Mouse (Mus musculus): ENCODE data around the gene Chaf1a. TPM values are rescaled to one million over a fixed set of nuclear protein-coding genes. Genes with fewer than 3 reads are reported as not detected.

Chaf1a gene
- polyA plus RNA-seq, 1 experiment: 33.8 TPM

- Histone ChIP-seq H3K36me3 (replicated peaks; ENCODE audit: low read length) (peaks cover 93% of the 10 kb centered on the region), H3K4me1 (peaks cover 58% of the 10 kb centered on the region), H3K4me3 (replicated peaks) (no peak overlapping the region), H3K27me3 (replicated peaks) (no peaks in the 10 kb centered on the region), H3K9me3 (no peaks in the 10 kb centered on the region)
- TF ChIP-seq GATA1 (IDR thresholded peaks at IDR 0.05; ENCODE audit: borderline replicate concordance, low read length) (no peak), FLI1 (IDR thresholded peaks at IDR 0.05; ENCODE audit: low read length) (no peak)
Measured at GRCm38 (mm10) chr17:56018347-56019131, 21.7 kb upstream of the Chaf1a start.

- Histone ChIP-seq H3K36me3 (replicated peaks; ENCODE audit: low read length) (peaks cover 99% of the 10 kb centered on the region), H3K9me3 (no peaks in the 10 kb centered on the region), H3K27me3 (replicated peaks) (no peaks in the 10 kb centered on the region), H3K4me3 (replicated peaks) (peak overlapping the region; percentile 40), H3K4me1 (peaks cover 78% of the 10 kb centered on the region)
- TF ChIP-seq FLI1 (IDR thresholded peaks at IDR 0.05; ENCODE audit: low read length): no peak
- no peak for TF ChIP-seq GATA1 (IDR thresholded peaks at IDR 0.05; ENCODE audit: borderline replicate concordance, low read length)
Measured at GRCm38 (mm10) chr17:56020400-56021084, 19.7 kb upstream of the Chaf1a start.

DNA sequence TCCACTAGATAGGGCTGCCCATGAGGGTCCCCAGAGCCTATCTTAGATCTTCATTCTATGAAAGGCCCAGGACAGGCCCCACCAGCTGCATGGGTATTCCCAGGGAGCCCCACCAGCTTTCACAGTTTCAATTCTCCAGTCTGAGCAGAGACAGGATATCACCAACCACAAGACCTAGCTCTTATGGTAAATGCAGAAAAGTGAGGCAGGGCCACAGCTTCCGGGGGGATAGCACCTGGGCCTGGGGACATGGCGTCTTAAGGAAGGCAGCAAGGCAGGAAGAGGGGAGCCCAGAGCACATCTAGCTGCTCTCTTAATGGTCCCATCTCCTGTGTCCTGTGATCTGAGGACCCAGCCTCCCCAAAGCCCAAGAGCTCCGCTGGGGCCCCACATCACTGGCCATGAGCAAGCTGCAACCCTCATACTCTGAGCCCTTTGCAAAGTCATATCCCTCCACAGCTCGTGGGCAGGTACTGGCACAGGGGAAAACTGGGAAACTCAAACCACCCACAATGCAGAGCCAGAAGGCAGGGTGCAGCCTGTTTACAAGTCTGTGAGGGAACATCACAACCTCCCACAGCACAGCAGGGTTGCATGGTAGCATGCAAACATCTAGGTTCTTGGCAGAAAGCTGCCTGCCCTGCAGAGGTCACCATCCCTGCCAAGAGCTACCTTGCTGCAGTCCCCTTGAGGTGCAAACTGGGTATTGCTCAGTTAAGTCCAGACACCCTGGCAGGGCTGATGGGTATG lies 18.9 kb upstream of the Chaf1a start:
- TF ChIP-seq GATA1 (IDR thresholded peaks at IDR 0.05; ENCODE audit: borderline replicate concordance, low read length): no peak
- TF ChIP-seq FLI1 (IDR thresholded peaks at IDR 0.05; ENCODE audit: low read length): no peak
- Histone ChIP-seq H3K36me3 (replicated peaks; ENCODE audit: low read length) (peaks cover 99% of the 10 kb centered on the region), H3K4me1 (peaks cover 86% of the 10 kb centered on the region), H3K9me3 (no peaks in the 10 kb centered on the region), H3K27me3 (replicated peaks) (no peaks in the 10 kb centered on the region), H3K4me3 (replicated peaks) (peak overlapping the region; percentile 57)

- TF ChIP-seq FLI1 (IDR thresholded peaks at IDR 0.05; ENCODE audit: low read length) (no peak), GATA1 (IDR thresholded peaks at IDR 0.05; ENCODE audit: borderline replicate concordance, low read length) (no peak)
- Histone ChIP-seq H3K4me1 (peaks cover 94% of the 10 kb centered on the region), H3K27me3 (replicated peaks) (no peaks in the 10 kb centered on the region), H3K9me3 (no peaks in the 10 kb centered on the region), H3K4me3 (replicated peaks) (peak overlapping the region; percentile 77), H3K36me3 (replicated peaks; ENCODE audit: low read length) (peaks cover 99% of the 10 kb centered on the region)
Measured at GRCm38 (mm10) chr17:56022131-56022988, 17.9 kb upstream of the Chaf1a start.

- no peak for TF ChIP-seq FLI1 (IDR thresholded peaks at IDR 0.05; ENCODE audit: low read length)
- no peak for TF ChIP-seq GATA1 (IDR thresholded peaks at IDR 0.05; ENCODE audit: borderline replicate concordance, low read length)
- peaks cover 99% of the 10 kb centered on the region for H3K4me1 ChIP-seq
Measured at GRCm38 (mm10) chr17:56022989-56023290, 17.3 kb upstream of the Chaf1a start.

DNA sequence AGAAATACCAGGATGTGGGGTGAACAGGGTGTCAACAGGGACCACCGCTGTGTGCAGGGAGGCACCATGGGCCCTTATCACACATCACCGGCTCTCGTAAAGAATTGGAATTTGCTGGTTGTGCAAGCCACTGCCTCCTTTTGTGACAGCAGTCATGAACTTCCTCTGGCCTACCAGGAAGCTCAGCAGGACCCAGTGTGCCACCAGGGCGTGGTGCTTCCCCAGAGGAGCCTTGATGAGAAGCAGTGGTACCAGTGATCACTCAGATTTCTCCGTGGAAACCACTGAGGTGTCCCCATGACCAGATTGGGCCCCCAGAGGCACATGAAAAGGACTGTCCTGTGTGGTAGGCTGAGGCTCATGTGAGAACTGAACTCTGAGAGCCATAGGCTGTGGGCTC lies 16.9 kb upstream of the Chaf1a start:
- Histone ChIP-seq H3K4me1 (peaks cover 100% of the 10 kb centered on the region), H3K36me3 (replicated peaks; ENCODE audit: low read length) (peaks cover 99% of the 10 kb centered on the region)

More at GRCm38 (mm10) chr17:56022989-56023290, 17.3 kb upstream of the Chaf1a start:
- H3K4me3 ChIP-seq (replicated peaks): peak overlapping the region; percentile 77
- no peaks in the 10 kb centered on the region for H3K27me3 ChIP-seq (replicated peaks)
- no peaks in the 10 kb centered on the region for H3K9me3 ChIP-seq
- peaks cover 99% of the 10 kb centered on the region for H3K36me3 ChIP-seq (replicated peaks; ENCODE audit: low read length)

DNA sequence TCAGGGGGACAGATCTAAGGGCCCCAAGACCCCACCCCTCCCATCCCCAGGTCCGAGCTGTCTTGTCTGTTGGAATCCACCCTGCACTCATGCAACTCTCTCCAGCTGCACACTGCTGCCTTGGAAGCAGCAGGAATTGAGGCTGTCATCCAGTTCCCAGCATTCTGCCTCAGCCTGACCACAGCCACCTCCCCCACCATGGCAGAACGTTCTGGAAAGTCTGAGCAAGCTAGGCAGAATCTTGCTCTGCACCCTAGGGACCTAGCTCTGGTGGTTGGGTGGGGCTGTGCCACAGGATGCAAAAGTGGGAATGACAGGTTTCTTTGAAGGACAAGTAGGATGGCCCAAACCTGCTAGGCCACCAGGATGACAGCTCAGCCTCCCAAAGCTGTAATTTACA lies 15.8 kb upstream of the Chaf1a start:
- no peaks in the 10 kb centered on the region for H3K9me3 ChIP-seq
- no peaks in the 10 kb centered on the region for H3K27me3 ChIP-seq (replicated peaks)
- H3K4me1 ChIP-seq: peaks cover 100% of the 10 kb centered on the region
- TF ChIP-seq GATA1 (IDR thresholded peaks at IDR 0.05; ENCODE audit: borderline replicate concordance, low read length) (no peak), FLI1 (IDR thresholded peaks at IDR 0.05; ENCODE audit: low read length) (no peak)
- peak overlapping the region; percentile 83 for H3K4me3 ChIP-seq (replicated peaks)
- peaks cover 99% of the 10 kb centered on the region for H3K36me3 ChIP-seq (replicated peaks; ENCODE audit: low read length)

More for the DNA sequence above, 16.9 kb upstream of the Chaf1a start:
- TF ChIP-seq FLI1 (IDR thresholded peaks at IDR 0.05; ENCODE audit: low read length) (no peak), GATA1 (IDR thresholded peaks at IDR 0.05; ENCODE audit: borderline replicate concordance, low read length) (no peak)
- H3K27me3 ChIP-seq (replicated peaks): no peaks in the 10 kb centered on the region
- peak overlapping the region; percentile 57 for H3K4me3 ChIP-seq (replicated peaks)
- no peaks in the 10 kb centered on the region for H3K9me3 ChIP-seq

DNA sequence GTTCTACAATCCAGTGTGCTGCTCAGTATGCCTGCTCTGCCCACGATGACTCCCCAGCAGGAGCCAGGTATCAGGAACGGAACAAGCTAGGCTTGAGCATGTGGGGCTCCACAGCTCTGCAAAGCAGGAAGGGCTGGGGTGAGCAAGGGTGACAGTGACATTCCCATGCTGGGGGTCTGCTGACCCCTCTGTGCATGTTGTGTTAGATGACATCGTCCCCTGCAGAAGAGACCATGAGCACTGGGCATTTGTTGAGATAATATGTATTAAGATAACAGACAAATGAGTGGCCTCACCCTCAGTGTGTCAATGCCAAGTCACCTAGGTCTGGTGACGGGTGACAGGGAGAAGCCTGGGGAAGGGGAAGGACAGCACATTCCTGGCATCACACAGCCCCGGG lies 15.3 kb upstream of the Chaf1a start:
- Histone ChIP-seq H3K9me3 (no peaks in the 10 kb centered on the region), H3K36me3 (replicated peaks; ENCODE audit: low read length) (peaks cover 99% of the 10 kb centered on the region), H3K4me1 (peaks cover 100% of the 10 kb centered on the region), H3K27me3 (replicated peaks) (no peaks in the 10 kb centered on the region), H3K4me3 (replicated peaks) (peak overlapping the region; percentile 83)
- no peak for TF ChIP-seq GATA1 (IDR thresholded peaks at IDR 0.05; ENCODE audit: borderline replicate concordance, low read length)
- TF ChIP-seq FLI1 (IDR thresholded peaks at IDR 0.05; ENCODE audit: low read length): no peak

- peaks cover 97% of the 10 kb centered on the region for H3K36me3 ChIP-seq (replicated peaks; ENCODE audit: low read length)
- H3K4me1 ChIP-seq: peaks cover 100% of the 10 kb centered on the region
- H3K9me3 ChIP-seq: no peaks in the 10 kb centered on the region
- TF ChIP-seq FLI1 (IDR thresholded peaks at IDR 0.05; ENCODE audit: low read length): no peak
- no peaks in the 10 kb centered on the region for H3K27me3 ChIP-seq (replicated peaks)
- H3K4me3 ChIP-seq (replicated peaks): peak overlapping the region; percentile 79
Measured at GRCm38 (mm10) chr17:56026303-56026702, 13.9 kb upstream of the Chaf1a start.
